Mouse (Mus musculus): Measurements from ENCODE around the gene Gpr89.

The Gpr89 gene

DNA sequence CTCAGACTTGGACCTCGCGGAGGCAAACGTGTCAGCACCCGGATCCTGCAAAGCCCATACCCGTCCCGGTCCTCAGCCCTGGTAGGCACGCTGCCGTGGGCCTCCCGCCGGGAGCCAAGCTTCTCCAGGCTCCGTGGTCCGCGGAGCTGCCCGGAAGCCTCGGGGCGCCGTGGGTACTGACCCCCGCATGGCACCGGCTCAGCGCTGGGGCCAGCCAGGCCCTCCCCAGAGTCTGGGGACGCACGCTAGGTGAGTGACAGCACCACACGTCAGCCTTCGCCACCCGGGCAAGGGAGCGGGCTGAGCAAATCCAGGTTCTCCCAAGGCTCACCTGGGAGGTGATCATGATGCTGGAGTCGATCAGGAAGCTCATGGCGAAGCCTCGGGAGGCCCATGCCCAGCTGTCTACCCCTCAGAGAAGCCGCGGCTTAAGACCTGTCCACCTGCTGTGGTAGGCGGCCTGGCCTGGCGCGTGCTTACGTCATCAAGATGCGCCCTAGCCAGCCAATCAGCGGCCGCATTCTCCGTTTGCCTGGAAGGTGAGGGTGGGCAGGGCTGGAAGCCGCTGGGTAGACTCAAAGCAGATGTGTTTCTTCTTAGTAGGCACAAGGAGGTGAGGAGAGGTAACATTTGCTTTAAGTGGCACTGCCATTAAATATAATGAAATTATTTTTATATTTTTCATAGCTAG, at the start of gene Gpr89:
Gene Gpr89 (minus strand): TSS at position 496 of the 691 bp plus-strand sequence.
- DNase-seq (ENCODE audit: low read depth, low spot score): peak; percentile 95

DNA sequence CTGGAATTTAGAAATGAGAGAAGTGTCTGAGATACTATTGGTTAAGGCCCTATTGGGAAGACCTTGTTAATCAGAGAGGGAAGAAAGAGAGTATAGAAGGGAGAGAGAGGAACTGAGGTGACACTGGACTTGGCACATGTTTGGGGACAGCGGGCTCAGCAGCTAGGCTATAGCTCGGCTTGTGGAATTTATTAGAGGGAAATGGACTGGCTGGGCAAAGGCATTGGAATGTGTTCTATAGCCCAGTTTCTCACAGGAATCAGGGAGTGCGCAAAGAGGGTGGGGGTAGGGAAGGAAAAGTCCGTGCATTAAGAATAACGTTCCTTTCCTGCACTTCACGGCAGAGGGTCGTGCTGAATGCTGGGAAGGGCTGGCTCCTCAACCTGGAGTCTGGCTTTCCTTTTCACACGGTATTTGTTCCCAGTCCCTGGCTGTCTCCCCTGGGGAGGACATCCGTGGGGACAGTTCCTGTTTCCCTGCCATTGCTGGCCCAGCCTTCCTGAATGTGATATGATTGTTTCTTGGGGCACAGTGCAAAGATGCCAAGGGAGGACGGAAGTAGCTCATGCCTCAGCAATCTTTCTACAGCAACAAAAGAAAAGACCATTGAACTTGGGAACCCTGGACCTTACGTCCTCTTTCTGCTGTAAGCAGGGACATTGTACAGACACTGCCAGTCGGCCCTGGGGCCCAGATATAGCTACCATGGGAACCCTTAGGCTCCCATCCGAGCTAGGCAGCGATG, 48.5 kb upstream of the Gpr89 start:
- DNase-seq (ENCODE audit: low read depth, low spot score): no peak

DNA sequence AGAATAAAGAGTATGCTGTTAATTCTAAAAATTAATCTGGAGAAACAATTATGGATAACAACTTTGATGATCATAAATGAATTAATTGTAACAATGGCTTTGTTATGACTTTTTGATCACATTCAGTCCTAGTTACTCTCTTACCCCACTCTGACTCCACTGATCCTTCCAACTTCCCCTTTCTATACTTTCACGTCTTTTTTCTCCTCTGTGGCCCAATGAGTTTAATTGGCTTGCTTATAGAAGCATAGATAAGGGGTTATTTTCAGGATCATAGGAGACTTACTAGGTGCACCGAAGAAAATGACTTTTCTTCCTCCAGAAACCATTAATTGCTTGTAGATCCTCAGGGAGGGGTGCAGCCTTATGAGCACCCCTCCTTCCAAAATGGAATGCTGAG, 37.6 kb upstream of the Gpr89 start:
- peak; percentile 20 for DNase-seq (ENCODE audit: low read depth, low spot score)

DNA sequence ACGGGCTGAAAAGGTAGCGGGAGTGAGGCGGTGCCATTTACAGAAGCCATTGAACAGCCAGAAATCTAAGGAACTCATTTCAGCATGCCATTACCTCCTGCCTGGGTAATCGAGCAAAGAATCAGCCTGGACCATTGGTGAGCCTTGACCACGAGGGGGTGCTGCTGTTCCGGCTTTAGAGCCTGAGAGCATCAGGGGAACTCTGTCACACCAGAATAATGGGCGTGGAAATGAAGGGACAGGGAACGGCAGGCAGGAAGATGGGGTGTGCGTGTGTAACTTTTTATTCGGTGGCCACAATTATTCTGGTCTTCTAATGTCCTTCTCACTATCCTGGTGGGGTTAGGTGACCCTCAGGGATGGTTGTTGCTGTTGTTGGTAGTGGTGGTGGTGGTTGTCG, 33.6 kb upstream of the Gpr89 start:
- DNase-seq (ENCODE audit: low read depth, low spot score): peak; percentile 71

DNA sequence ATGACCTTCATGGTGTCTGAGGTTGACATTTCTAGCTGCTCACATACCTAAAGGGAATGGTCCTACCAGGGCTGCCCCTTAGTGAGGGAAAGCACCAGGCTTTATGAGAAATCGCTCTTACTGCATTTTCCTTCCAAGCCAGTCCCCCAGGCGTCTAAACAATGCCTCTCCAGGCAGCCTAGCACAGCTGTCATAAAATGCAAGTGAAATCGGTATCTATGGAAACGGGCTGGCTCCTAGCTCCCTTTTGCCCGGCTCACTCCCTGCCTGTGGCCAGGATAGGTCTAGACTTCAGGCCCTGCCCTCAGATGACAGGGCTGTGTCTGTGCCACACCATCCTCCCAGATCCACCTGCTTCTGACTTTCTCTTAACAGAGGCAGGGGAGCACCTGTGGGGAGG, 32.5 kb upstream of the Gpr89 start:
- DNase-seq (ENCODE audit: low read depth, low spot score): no peak

DNA sequence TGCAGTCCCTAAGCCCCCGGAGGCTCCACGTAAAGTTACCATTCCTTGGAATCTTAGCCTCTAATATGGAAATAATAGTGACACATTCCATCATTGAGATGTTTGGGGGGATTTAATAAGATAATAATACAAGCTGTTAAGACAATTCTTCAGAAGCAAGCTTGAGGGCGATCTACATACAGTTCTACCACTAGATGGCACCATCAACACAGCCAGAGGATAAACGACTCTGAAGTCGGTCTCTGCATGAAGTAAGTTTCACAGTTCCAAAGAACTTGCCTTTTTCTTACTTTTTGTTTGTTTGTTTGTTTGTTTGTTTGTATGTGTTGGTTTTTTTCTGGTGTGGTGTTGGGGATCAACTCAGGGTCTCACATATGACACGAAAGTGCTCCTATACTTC, 31.1 kb upstream of the Gpr89 start:
- peak; percentile 75 for DNase-seq (ENCODE audit: low read depth, low spot score)

DNA sequence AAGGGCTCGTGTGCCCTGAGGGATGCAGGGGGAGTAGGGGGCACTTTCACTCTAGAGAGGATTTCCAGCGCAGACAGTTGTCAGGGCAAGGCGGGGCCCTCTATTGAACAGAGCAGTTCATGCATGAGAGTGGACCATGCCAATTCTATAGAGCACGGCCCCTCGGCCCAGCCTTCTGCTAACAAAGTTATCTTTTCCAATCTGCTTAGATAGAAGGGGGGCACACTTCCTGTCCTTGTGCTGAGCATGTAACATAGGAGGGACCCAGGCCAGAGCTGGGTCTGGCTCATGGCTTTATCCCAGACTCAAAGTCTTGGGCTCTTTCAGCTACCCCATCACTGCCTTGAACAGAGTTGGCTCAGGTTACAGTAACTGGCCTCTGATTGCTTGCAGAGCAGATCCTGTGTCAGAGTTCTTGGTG, 26.1 kb upstream of the Gpr89 start:
- no peak for DNase-seq (ENCODE audit: low read depth, low spot score)

DNA sequence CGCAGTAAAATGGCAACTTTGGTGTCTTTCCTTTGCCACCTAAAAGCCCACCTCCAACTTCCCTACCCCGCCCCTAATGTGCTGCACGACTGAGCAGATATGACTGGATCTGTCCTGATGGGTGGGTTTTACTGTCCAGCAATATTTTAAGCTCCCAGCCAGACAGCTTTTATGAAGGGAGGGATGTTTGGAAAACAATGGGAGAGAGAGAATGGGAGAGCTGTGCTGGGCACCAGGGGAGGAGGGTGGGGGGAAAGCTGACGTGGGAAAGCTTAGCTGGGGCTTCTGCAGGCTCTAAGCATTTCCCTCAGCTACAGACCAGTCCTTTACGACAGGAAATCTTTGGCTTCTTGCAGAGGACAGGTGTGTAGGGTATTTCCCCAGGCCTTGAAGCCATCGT, 20.8 kb upstream of the Gpr89 start, which contains the start of gene Gja8:
Gene Gja8 (minus strand): TSS at position 101 of the 400 bp plus-strand sequence.
- DNase-seq (ENCODE audit: low read depth, low spot score): no peak

DNA sequence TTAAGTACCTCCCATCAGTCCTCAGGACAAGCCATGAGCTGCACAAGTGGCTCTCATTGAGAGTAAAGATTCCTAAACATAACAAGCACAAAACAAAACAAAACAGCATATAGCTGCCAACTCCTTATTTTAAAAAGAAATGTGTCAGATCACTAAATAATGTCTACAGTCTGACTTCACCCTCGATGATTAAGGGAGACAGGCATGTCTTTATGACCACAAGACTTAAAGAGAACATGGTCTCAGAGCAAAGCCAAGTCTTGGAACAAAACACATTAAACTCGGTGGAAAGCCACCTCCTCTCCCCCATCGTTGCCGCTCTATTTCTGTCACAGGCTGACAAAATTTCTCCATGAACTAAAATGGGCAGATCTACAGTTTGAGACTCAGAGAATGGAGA, 19.5 kb upstream of the Gpr89 start:
- DNase-seq (ENCODE audit: low read depth, low spot score): no peak

DNA sequence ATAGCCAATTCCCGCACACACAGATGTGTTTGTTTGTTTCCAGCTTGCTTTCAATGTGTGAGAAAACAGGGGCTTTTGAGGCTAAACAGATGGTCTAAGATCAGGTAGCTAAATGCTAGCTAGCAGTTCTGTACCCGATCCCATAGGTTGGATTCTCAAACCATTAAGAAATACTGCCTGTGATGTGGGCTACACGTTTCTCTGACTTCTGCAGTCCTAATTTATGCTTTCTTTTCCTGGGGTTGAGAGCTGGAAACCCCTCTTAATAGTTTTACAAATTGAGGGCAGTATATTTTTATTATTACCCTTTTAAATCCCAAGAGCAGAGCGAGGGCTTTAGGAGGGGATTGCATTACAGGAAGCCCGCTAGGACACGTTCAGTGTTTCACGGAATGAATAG, 15.8 kb upstream of the Gpr89 start:
- no peak for DNase-seq (ENCODE audit: low read depth, low spot score)

DNA sequence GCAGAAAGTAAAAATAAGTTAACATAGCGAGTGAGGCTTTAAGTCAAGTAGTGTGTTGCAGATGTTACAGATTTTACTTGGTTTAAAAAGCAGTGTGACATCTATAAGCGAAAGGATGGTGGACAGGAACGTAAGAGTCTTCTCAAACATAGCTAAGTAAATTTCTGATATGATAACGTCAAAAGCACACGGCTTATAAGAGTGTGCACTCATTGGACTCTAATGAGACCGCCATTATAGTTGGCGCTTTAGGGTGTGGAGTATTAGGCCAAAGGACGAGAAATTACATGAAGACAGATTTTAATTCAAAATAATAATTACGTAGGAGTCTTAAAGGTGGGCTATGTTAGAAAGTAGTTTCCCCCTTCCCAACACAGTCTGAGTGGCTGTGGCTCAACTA, 446 bp upstream of the Gpr89 start:
- no peak for DNase-seq (ENCODE audit: low read depth, low spot score)

DNA sequence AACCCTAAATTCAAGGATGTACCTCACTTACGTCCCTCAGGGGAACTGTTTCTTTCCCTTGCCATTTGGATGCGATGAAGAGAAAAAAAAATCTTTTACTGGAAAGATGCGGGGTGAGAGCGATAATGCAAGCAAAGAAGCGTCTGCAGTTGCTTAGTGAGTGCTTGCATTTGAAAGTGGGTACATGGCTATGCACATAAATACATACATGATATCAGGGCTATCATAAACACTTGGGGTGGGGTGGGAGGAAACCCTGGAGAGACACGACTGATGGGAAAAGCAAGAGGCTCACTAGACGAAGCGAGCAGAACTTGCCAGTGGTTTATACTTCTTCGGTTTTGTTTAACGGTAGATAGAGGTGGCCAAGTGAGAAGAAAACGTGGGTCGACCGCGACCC, 753 bp downstream of the Gpr89 start, which contains the start of gene Gja5:
Gene Gja5 (plus strand): TSS at position 301 of the 400 bp plus-strand sequence.
- no peak for DNase-seq (ENCODE audit: low read depth, low spot score)

DNA sequence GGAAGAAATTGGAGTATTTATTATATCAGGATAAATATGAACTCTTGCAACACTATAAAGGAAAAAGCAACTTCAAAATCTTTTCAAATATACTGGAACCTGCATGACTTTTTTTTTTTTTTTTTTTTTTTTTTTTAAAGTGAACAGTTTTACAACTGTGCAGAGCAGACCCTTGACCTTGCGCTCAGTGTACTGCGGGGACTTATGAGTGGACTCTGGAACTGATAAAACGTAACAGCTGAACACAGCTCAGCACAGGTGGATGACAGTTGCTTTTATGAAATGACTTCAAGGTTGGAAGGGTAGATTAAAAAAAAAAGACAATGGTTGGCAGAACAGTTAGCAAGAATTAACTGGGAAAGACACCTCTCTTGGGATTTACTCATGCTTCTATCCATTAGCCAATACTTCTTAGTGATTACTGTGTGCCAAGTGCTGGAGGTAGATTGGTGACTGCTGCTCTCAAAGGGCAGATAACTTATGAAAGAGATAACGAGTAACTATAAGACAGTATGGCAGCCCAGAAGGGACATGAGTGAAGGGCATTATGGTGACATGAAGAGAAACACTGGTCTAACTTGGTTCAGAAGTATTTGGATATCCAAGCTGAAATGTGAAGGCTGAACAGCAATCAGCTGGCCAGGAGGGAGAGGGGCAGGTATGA, 2.7 kb downstream of the Gpr89 start:
- no peak for DNase-seq (ENCODE audit: low read depth, low spot score)

DNA sequence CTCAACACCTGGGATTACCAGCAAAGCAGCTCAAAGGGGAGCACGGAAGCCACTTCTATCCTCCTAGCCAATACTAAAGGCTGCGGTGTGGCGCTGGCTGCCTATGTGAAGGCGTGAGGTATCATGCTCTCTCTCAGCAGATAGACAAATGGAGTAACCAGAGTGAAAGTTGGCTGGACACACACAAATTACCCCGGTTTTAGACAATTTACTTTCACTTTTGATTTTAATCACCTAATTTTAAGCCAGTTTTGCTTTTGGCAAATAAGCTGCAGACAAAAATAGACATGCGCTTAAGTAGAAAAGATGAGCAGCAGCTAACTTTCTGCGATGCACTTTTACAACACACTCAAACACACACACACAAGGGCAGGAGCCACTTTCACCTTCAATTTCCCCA, 21.5 kb downstream of the Gpr89 start:
- peak; percentile 56 for DNase-seq (ENCODE audit: low read depth, low spot score)

DNA sequence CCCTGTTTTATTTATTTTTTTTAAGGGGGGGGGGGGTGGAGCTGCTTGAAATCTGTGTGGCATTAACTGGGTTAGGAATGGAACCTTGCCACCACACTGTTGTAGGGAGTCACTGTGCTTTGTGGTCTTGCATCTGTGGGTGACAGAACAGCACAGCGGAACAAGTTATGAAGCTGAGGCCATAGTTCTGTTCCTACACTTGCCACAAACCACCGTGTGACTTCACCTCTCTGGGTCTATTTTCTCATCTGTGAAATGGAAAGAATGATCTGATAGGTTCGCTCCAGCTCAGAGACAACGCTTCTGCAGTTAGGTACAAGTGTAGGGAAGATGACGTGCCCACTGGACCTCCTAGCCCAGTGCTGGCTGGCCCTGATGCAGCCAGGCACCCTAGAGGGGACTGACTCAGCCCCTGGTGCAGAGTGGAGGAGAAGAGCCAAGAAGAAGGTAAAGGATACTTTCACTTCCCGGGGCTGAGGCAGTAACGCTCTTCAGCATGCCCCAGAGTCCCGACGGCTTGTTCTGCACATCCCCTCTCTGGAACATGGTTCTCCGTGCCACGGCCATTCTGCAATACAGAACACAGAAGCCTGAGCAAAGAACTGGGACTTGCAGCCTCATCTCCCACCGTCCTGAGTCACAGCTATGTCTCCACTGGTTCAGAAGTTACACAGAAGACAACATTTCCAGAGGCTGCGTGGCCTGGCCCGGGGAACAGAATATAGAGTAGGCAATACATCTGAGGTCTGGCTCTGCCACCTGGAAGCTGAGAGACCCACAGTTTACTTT, 22.9 kb downstream of the Gpr89 start:
- no peak for DNase-seq (ENCODE audit: low read depth, low spot score)

DNA sequence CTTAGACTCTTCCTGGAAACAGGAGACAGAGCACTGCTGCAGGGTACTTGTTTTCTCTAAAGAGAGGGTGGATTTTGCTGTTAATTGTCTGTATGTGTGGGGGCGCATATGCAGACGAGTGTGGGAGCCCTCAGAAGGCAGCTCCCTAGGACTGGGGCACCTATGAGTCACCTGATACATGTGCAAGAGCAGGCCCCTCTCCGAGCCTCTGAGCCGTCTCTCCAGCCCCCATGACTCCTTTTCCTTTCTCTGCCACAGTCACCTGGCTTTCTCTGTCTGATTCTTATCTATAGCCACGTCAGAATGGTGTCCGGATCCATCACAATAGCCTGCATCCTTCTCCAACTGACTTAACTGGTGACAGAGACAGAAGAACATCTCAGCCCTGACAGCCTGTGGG, 23.6 kb downstream of the Gpr89 start:
- no peak for DNase-seq (ENCODE audit: low read depth, low spot score)

DNA sequence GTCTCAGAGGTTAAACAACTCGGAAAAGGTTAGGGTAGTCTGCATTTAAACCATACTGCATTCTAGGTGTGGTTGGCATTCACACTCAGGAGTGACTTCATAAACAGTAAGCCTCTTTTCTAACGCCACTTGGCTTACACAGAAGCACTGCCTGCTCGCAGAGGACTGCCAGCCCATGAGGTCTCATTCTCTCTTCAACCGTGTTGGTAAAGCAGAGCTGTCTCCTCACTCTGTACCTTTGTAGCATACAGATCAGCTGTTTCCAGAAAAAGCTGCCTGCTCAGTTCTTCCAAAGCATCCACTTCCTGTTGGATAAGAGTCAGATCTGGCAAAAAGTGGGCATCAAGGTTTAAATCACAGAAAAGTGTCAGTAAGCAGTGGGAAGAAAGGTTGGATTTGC, 24.8 kb downstream of the Gpr89 start:
- DNase-seq (ENCODE audit: low read depth, low spot score): no peak

DNA sequence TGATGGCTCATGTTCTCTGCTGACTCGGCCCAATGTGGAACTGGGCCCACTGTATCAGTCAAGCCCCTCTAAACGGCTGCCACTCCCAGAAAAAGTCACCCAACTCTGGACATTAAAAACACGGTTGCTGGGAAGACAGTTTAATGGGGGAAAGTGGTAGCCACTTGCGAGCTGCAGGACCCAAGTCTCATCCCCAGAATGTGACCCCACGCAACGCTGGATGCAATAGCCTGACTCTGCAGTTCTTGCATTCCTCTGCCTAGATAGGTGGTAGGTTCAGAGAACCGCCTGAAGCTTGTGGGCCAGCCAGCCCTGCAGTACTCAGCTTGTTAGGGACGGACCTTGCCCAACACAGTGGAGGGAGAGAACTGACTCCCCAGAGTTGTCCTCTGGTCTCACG, 25.6 kb downstream of the Gpr89 start:
- DNase-seq (ENCODE audit: low read depth, low spot score): no peak

DNA sequence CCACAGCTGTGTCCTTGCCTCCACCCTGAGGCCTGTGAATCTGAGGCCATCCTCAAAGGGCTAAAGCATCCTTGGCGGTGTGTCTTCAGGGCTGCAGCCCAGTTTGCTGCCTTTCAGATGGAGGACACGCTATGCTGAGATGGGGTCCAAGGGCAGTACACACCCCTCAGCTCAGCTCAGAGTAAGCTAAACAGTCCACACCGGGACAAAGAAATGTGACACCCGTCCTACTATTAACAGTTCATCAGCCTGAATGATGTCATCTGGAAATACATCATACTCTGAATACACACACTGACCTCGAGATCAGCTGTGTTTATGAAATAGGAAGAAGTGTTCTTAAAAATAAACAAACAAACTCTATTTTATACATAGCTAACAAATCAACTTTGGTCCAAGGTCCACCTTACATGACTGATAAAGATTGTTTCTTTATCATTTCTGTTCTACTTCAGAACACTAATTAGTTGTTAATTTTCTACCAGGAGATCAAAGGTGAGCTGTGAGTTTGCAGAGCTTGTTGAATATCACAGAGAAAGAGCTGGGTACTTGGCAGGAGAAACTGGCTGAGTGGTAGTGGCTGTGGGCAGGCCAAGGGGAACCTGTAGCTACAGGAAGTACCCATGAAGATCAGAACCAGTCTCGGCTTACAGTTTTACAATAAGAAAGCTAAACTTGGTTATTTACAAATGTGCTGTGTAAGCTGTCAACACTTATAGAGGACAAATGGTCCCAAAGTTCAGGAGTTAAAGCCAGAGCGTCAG, 30.2 kb downstream of the Gpr89 start:
- DNase-seq (ENCODE audit: low read depth, low spot score): no peak

DNA sequence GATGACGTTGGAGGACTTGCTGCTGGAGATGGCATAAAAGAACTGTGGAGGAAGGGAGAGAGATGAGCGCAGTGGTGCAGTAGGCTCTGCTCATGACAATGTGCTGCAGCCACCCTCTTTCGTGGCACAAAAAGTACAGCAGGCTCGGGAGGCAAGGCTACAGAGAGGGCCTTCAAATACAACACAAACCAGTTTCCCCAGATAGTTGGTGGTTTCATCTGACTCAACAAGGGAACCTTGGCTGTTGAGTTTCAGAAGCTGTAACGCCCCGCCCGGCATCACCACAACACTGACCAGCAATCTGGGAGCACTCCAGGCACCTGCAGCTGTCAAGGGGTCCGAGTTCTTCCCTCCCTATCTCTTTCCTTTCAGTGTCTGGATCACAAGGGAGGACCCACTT, 32.6 kb downstream of the Gpr89 start:
- no peak for DNase-seq (ENCODE audit: low read depth, low spot score)

DNA sequence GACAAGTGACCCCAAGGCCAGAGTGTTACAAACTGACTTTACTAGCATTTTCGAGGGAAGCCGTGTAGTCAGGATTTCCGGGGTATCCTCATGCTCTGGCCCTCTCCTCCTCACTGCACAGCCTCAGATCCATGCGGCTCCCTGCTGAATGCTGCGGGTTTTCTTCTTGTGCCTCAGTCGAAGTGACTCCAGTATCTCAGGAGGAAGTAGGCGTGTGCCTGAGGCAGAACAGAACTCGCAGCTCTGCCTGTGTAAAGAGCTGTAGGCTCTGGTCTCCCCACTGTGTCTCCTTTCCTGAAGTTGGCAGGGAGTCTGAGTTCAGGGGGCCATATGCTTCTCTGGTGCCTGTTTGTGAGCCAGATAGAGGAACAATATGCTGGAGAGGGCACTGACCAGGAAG, 34.1 kb downstream of the Gpr89 start:
- DNase-seq (ENCODE audit: low read depth, low spot score): no peak

All from A20 (cell line).